Mouse (Mus musculus) C2C12 (cell line): ENCODE results near the gene Kcnc4.

Experiments used
- CTCF ChIP-seq: IDR thresholded peaks from one replicate; pipeline ENCODE4 v1.5.1; 2011; ENCODE audit not compliant: control insufficient read depth, insufficient read depth, insufficient read length
- FOSL1 ChIP-seq: IDR thresholded peaks from one replicate; pipeline ENCODE4 v1.8.0; 2011; ENCODE audit warnings: mild to moderate bottlenecking, low read length; ENCODE audit not compliant: poor library complexity, insufficient read depth, severe bottlenecking
- MAX ChIP-seq: IDR thresholded peaks from one replicate; pipeline ENCODE4 v1.6.1; 2011; ENCODE audit warnings: mild to moderate bottlenecking, control low read depth
- USF1 ChIP-seq: IDR thresholded peaks from one replicate; pipeline ENCODE4 v1.6.1; 2011; ENCODE audit warnings: low read depth, mild to moderate bottlenecking, control low read depth, moderate library complexity

- no peak for TF ChIP-seq CTCF
- no peak for TF ChIP-seq MAX
- TF ChIP-seq FOSL1 = no peak
- TF ChIP-seq USF1 = no peak
Measured at GRCm38 (mm10) chr3:107508696-107509095, 49.3 kb upstream of the Kcnc4 start.
